Mouse (Mus musculus) limb, embryonic 13.5 days (tissue): Measurements from ENCODE around the gene Crot. TPM values are rescaled to one million over a fixed set of nuclear protein-coding genes. Genes with fewer than 3 reads are reported as not detected.
A peak's percentile ranks its signal among the peaks of the same experiment; 100 is the strongest.
"Not testable (repeated sequence)": the region's sequence is repeated elsewhere in the genome, so short reads cannot be mapped to it uniquely, and the experiment has no call there.

Experiments used
- ATAC-seq: fragments of 200-750 bp; cut with Nextera tagmentation; 2 replicates; pipeline ENCODE4 v1.8.0; 2017; ENCODE audit warnings: low read depth, moderate number of reproducible peaks, moderate TSS enrichment; ENCODE audit not compliant: low FRiP score
- H3K27ac ChIP-seq: fragments of 300-500 bp; sonication (generic); 2 replicates; pipeline ENCODE4 v1.5.1; 2015; ENCODE audit warnings: inconsistent platforms, mild to moderate bottlenecking, moderate library complexity
- H3K27me3 ChIP-seq: fragments of 300-500 bp; sonication (generic); 2 replicates; pipeline ENCODE4 v1.6.1; 2015; ENCODE audit warnings: mild to moderate bottlenecking, inconsistent platforms
- H3K36me3 ChIP-seq: fragments of 300-500 bp; sonication (generic); 2 replicates; pipeline ENCODE4 v1.6.1; 2015; ENCODE audit warnings: inconsistent platforms, mild to moderate bottlenecking, moderate library complexity
- H3K4me1 ChIP-seq: fragments of 300-500 bp; sonication (generic); 2 replicates; pipeline ENCODE4 v1.6.1; 2015; ENCODE audit warnings: inconsistent platforms
- H3K4me2 ChIP-seq: fragments of 300-500 bp; sonication (generic); replicated peaks from 2 replicates; pipeline ENCODE4 v1.6.1; 2015; ENCODE audit warnings: inconsistent platforms, mild to moderate bottlenecking, moderate library complexity
- H3K4me3 ChIP-seq: fragments of 300-500 bp; sonication (generic); 2 replicates; pipeline ENCODE4 v1.5.1; 2015; ENCODE audit warnings: moderate library complexity, mild to moderate bottlenecking, inconsistent platforms
- H3K9ac ChIP-seq: fragments of 300-500 bp; sonication (generic); 2 replicates; pipeline ENCODE4 v1.6.1; 2015; ENCODE audit warnings: mild to moderate bottlenecking, inconsistent platforms
- H3K9me3 ChIP-seq: fragments of 300-500 bp; sonication (generic); 2 replicates; pipeline ENCODE4 v1.6.1; 2016; ENCODE audit warnings: inconsistent platforms
- WGBS: fragments of 180-500 bp; shearing (Covaris S2); methylation state at CpG from one replicate; pipeline ENCODE4 v1.1.7; 2015; 5-methylcytosine and 5-hydroxymethylcytosine counted together
- polyA plus RNA-seq: library from polyadenylated mRNA; unstranded; fragments of >200 nt; fragmentation: Nextera tagmentation; extraction: Ambion mirVana; gene quantifications from 2 replicates; pipeline ENCODE4 v1.2.1, GENCODE M21; 2015

Crot gene
- polyA plus RNA-seq, 1 experiment from 2014 or later = 46.5 TPM

GRCm38 (mm10) chr5:9032101-9032590 is 35.0 kb upstream of the Crot start:
- Histone ChIP-seq H3K4me2 (no peak overlapping the region), H3K36me3 (no peaks in the 10 kb centered on the region), H3K9ac (no peak overlapping the region), H3K27ac (no peak overlapping the region), H3K9me3 (no peaks in the 10 kb centered on the region), H3K27me3 (no peaks in the 10 kb centered on the region), H3K4me3 (no peak overlapping the region), H3K4me1 (no peaks in the 10 kb centered on the region)
- WGBS = 82% methylated on average over 8 of the region's 8 CpGs
- no peak for ATAC-seq

GRCm38 (mm10) chr5:9028266-9028841 is 31.2 kb upstream of the Crot start:
- Histone ChIP-seq H3K4me2 (no peak overlapping the region), H3K27me3 (no peaks in the 10 kb centered on the region), H3K4me1 (no peaks in the 10 kb centered on the region), H3K4me3 (no peak overlapping the region), H3K27ac (no peak overlapping the region), H3K9me3 (no peaks in the 10 kb centered on the region), H3K9ac (no peak overlapping the region), H3K36me3 (no peaks in the 10 kb centered on the region)
- WGBS = 88% methylated on average over 1 of the region's 1 CpGs
- ATAC-seq = no peak

DNA sequence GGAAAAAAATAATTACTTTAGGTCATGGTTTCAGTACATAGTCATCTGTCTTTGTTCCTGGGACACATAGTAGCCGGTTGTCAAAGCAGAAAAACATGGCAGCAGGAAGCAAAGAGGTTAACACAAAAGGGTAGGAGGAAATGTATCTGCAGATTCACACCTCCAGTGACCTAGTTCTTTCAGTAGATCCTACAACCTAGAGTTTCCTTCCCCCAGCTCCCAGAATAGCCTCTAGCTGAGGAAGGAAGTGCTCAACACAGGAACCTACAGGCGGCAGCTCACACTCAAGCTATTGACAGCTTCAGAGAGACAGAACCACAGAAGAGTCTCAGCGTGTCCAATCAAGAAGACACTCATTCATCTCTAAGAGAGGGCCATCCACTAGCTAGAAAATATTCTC is 18.2 kb upstream of the Crot start:
- Histone ChIP-seq H3K27me3 (no peaks in the 10 kb centered on the region), H3K27ac (no peak overlapping the region), H3K36me3 (no peaks in the 10 kb centered on the region), H3K4me2 (no peak overlapping the region), H3K9me3 (no peaks in the 10 kb centered on the region), H3K4me1 (no peaks in the 10 kb centered on the region), H3K9ac (no peak overlapping the region), H3K4me3 (no peak overlapping the region)
- ATAC-seq = no peak
- 83% methylated on average over 3 of the region's 3 CpGs for WGBS

DNA sequence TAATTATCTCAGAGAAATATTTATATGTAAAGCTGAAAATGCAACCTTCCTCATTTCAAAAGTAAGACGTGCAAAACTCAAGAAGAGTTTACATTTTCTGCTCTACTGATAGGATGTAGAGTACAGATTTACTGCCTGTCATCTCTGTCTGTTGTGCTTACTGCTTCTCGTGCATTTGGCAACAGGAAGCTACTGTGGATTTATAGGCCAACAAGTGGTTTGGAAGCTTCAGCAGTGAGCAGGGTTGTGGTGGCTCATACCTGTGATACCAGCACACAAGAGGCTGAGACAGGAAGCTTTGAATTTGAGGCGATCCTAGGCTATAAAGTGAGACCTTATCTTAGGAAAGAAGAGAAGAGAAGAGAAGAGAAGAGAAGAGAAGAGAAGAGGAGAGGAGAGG is 17.6 kb upstream of the Crot start:
- Histone ChIP-seq H3K27me3 (no peaks in the 10 kb centered on the region), H3K9ac (no peak overlapping the region), H3K4me2 (no peak overlapping the region), H3K4me1 (no peaks in the 10 kb centered on the region), H3K4me3 (no peak overlapping the region), H3K36me3 (no peaks in the 10 kb centered on the region), H3K9me3 (no peaks in the 10 kb centered on the region), H3K27ac (no peak overlapping the region)
- ATAC-seq = no peak
- WGBS = 74% methylated on average over 3 of the region's 3 CpGs

- H3K4me3 ChIP-seq = no peak overlapping the region
- no peak overlapping the region for H3K9ac ChIP-seq
- no peak overlapping the region for H3K4me2 ChIP-seq
- H3K36me3 ChIP-seq = no peaks in the 10 kb centered on the region
- no peak for ATAC-seq
- no peaks in the 10 kb centered on the region for H3K9me3 ChIP-seq
- H3K4me1 ChIP-seq = no peaks in the 10 kb centered on the region
- H3K27ac ChIP-seq = no peak overlapping the region
- H3K27me3 ChIP-seq = no peaks in the 10 kb centered on the region
- WGBS = 61% methylated on average over 8 of the region's 8 CpGs
These were observed 14.2 kb upstream of the Crot start for GRCm38 (mm10) chr5:9011374-9011773.

- Histone ChIP-seq H3K4me3 (no peak overlapping the region), H3K4me2 (no peak overlapping the region), H3K4me1 (no peaks in the 10 kb centered on the region), H3K9ac (no peak overlapping the region), H3K36me3 (no peaks in the 10 kb centered on the region), H3K9me3 (no peaks in the 10 kb centered on the region), H3K27me3 (no peaks in the 10 kb centered on the region), H3K27ac (no peak overlapping the region)
- 92% methylated on average over 1 of the region's 1 CpGs for WGBS
- ATAC-seq = no peak
These were observed 13.0 kb upstream of the Crot start for GRCm38 (mm10) chr5:9010166-9010565.

- not testable (repeated sequence) for H3K27ac ChIP-seq, ATAC-seq
- WGBS = 53% methylated on average over 3 of the region's 3 CpGs
These were observed 9.5 kb upstream of the Crot start for GRCm38 (mm10) chr5:9006585-9006984.

DNA sequence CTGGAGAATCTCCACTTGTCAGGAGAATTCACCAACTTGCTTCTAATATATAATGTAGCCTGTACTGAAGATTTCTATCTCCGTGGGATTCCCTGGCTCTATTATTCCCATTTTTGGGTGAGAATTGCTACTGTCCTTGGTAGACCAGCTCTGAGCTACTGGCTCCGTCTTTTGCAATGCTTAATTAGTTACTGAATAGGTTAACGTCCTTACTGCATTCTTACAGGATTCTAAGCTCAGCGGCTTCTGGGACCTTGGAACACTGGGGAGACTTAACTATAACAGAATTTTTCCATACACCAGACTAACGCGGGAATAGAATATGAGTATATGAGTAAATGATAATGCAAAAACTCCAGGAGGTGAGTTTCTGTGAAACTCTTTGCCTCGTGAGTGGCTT is 2.9 kb upstream of the Crot start:
- H3K9ac ChIP-seq, H3K4me2 ChIP-seq, H3K4me1 ChIP-seq, H3K9me3 ChIP-seq, H3K36me3 ChIP-seq, H3K27me3 ChIP-seq, ATAC-seq, H3K27ac ChIP-seq, H3K4me3 ChIP-seq: not testable (repeated sequence)
- WGBS = 36% methylated on average over 7 of the region's 7 CpGs

More at GRCm38 (mm10) chr5:9006585-9006984, 9.5 kb upstream of the Crot start:
- H3K9ac ChIP-seq, H3K4me3 ChIP-seq, H3K27me3 ChIP-seq, H3K36me3 ChIP-seq, H3K4me1 ChIP-seq, H3K9me3 ChIP-seq, H3K4me2 ChIP-seq: not testable (repeated sequence)

DNA sequence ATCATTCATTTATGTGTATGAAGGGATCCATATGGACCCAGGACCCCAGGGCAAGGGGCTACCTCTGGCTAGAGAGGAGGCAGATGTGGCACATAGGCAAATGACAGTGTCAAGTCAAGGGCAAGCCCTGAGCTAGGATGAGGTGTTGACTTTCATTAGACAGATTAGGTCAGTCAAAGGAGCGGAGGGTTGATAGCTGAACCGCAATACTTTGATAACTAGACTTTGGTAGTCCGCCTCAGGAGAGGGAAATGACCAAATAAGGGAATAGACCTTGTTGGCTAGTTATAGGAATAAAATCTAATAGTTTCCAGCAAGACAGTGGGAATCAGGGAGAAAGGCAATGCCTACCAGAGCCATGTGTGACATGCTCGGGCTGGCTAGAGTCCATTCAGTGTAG is 2.0 kb upstream of the Crot start:
- no peak for ATAC-seq
- WGBS = 77% methylated on average over 4 of the region's 4 CpGs
- Histone ChIP-seq H3K9me3 (no peaks in the 10 kb centered on the region), H3K27ac (no peak overlapping the region), H3K4me3 (no peak overlapping the region), H3K9ac (no peak overlapping the region), H3K27me3 (no peaks in the 10 kb centered on the region), H3K4me1 (peaks cover 15% of the 10 kb centered on the region), H3K4me2 (no peak overlapping the region), H3K36me3 (peaks cover 3% of the 10 kb centered on the region; the same call in 1 of the 2 replicates)

DNA sequence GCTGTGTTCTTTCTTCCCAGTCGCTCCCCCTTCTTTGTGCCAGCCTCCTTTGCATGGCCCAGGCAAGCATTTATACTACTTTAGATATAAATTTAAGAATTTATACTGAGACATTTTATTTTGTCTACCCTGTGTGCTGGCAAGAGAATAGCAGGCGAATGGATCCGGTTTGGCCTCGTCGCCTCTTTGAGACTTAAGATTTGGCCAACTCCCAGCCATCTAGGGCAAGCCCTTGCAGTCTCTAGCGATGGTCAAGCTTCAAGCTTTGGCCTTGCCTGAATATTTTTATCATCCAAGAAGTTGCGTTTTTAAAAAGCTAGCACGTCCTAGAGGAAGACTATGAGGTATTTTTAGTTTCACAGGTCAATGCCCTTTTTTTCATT is 380 bp upstream of the Crot start:
- H3K4me2 ChIP-seq = peak overlapping the region; percentile 83
- no peaks in the 10 kb centered on the region for H3K9me3 ChIP-seq
- no peaks in the 10 kb centered on the region for H3K27me3 ChIP-seq
- peaks cover 15% of the 10 kb centered on the region for H3K4me1 ChIP-seq
- peak overlapping the region; percentile 74 for H3K4me3 ChIP-seq
- peak overlapping the region; percentile 85 for H3K9ac ChIP-seq
- H3K36me3 ChIP-seq = peaks cover 16% of the 10 kb centered on the region
- peak overlapping the region; percentile 84 for H3K27ac ChIP-seq
- 7% methylated on average over 8 of the region's 8 CpGs for WGBS
- peak; percentile 1; the same call in 1 of the 2 replicates for ATAC-seq

- H3K9ac ChIP-seq = peak overlapping the region; percentile 85
- 12% methylated on average over 13 of the region's 13 CpGs for WGBS
- H3K9me3 ChIP-seq = no peaks in the 10 kb centered on the region
- H3K4me1 ChIP-seq = peaks cover 15% of the 10 kb centered on the region
- H3K27me3 ChIP-seq = no peaks in the 10 kb centered on the region
- H3K36me3 ChIP-seq = peaks cover 28% of the 10 kb centered on the region
- ATAC-seq = no peak
- peak overlapping the region; percentile 74 for H3K4me3 ChIP-seq
- peak overlapping the region; percentile 83 for H3K4me2 ChIP-seq
- 0 out of 2 replicates have a peak overlapping the region, but pooled peaks have one; percentile 84 for H3K27ac ChIP-seq
These were observed 998 bp downstream of the Crot start for GRCm38 (mm10) chr5:8995966-8996685.

DNA sequence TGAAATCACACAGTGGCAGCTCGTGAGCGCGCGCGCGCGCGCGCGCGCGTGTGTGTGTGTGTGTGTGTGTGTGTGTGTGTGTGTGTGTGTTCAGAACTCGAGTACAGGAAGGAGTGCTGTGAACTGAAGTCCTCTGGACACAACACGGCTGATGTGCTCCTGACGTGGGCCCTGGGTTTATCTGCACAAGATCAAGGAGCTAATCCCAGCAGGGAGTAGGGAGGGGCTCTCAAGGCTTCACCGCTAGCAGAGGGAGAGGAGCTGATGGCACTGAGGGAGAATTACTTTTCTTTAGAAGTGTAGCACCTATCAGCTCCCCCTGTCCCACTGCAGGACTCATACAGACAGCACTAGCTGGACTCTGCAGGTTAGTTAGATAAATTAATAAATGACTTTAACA is 5.5 kb downstream of the Crot start:
- Histone ChIP-seq H3K4me2 (no peak overlapping the region), H3K9me3 (no peaks in the 10 kb centered on the region), H3K27ac (no peak overlapping the region), H3K36me3 (peaks cover 57% of the 10 kb centered on the region), H3K27me3 (no peaks in the 10 kb centered on the region), H3K4me3 (no peak overlapping the region), H3K9ac (no peak overlapping the region), H3K4me1 (peaks cover 15% of the 10 kb centered on the region)
- ATAC-seq = no peak
- WGBS = 88% methylated on average over 16 of the region's 16 CpGs
